Mouse (Mus musculus) c-Kit-positive CD71-negative TER-119-negative erythroid progenitor cells, embryonic 14.5 days (primary cell): Measurements from ENCODE around the gene Ppp1r16b.

Experiments used
- DNase-seq: peaks from one replicate; pipeline ENCODE4 v3.0.0-alpha.2; 2013; ENCODE audit warnings: low read depth

The Ppp1r16b gene

DNA sequence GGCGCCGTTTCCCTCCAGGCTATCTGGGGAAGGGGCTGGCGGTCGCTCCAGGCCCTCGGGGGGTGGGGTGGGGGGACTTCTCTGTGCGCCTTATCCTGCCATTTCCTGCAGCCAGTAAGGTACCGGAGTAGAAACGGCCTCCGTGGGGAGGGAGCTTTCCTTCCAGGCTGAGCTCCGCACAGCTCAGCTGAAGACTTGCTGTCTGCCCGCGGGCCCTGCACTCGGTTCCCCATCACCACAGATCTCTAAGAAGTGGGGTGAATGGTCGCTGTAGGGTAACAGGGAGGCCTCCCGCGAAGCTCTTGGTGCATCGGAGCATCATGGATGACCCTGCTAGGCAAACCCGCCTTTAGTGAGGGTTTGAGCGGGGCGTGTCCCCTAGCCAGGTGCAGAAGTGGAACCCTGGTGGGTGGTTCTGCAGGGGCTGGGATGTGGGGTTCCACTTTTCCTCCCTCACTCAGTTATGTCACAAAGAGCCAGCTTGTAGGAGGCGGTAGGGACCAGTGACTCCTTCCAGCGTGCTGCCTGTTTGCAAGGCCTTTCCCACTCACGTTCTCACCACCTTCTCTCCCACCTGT is 3.3 kb downstream of the Ppp1r16b start:
- no peak for DNase-seq

GRCm38 (mm10) chr2:158669199-158670195 is 4.3 kb downstream of the Ppp1r16b start:
- no peak for DNase-seq

GRCm38 (mm10) chr2:158670571-158670970 is 5.4 kb downstream of the Ppp1r16b start:
- no peak for DNase-seq

DNA sequence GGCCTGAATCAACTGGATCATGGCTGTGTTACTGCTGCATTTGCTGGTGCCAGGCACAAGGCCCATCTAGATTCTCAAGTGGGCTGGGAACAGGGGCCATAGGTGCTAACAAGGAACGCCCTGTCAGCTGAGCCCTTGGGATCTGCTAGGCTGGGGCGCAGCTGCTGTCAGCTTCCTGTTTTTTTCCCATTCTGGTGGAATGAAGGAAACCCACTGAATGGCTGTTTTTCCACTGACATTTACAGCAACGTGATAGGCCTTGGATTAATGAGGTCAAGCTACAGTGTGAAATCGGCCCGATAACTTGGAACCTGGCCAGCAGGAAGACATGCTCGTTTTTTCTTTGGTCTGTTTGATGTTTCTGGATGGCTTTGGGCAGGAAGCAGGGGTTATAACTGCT is 7.6 kb downstream of the Ppp1r16b start:
- DNase-seq: no peak

- no peak for DNase-seq
Measured at GRCm38 (mm10) chr2:158673493-158673892, 8.3 kb downstream of the Ppp1r16b start.

DNA sequence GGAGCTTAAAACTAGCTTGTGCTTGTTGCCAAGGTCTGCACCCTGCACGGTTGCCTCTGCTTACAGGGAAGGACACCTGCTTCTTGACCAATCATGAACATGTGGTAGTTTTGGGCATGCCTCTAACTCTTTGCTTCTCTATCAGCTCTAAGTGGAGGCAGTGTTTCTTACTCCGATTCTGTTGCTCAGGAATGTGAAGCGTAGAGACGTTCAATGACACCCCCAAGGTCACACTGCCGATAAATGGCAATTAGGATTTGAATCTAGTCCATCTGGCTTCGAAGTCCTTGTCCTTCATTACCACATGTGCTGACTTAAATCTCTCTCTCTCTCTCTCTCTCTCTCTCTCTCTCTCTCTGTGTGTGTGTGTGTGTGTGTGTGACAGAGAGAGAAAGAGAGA is 8.9 kb downstream of the Ppp1r16b start:
- DNase-seq: no peak

- no peak for DNase-seq
Measured at GRCm38 (mm10) chr2:158674759-158675158, 9.6 kb downstream of the Ppp1r16b start.

DNA sequence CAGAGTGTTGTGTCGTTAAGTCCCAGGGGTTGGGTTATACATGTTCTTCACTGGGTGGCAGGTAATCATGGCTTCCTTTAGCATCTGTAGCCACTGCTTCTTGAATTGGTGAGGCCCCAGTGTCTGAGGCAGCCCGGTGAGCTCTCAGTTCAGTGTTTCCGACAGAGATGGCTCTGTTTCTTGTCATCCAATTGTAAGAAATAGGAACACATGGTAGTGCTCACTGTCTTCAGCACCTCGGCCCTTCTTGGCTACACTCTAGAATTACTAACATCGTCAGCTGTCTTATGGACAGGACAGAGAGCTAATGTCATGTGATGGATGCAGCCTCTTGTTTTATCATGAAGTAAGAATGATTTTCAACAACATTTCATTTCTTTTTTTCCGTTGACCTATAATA is 10.0 kb downstream of the Ppp1r16b start:
- DNase-seq: no peak

- DNase-seq: no peak
Measured at GRCm38 (mm10) chr2:158675907-158676533, 10.8 kb downstream of the Ppp1r16b start.

DNA sequence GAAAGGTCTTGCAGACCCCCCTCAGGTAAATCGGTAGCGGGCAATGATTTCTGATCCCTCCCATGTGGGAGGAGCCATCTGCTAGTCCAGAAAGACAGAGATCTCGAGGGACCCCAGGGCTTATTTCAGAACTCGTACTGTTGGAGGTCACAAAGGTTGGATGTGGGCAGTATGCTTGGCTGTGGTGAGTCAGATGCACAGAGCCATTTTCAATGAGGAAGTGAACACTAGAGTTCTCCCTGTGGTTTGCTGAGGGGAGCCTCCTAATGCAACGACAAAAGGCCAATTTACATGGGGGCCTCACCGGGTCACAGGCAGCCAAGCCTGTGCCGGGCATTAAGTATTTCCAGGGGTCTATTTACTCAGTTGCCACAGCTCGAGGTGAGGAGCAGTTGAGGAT is 12.7 kb downstream of the Ppp1r16b start:
- DNase-seq: no peak

- no peak for DNase-seq
Measured at GRCm38 (mm10) chr2:158679091-158679490, 13.9 kb downstream of the Ppp1r16b start.

DNA sequence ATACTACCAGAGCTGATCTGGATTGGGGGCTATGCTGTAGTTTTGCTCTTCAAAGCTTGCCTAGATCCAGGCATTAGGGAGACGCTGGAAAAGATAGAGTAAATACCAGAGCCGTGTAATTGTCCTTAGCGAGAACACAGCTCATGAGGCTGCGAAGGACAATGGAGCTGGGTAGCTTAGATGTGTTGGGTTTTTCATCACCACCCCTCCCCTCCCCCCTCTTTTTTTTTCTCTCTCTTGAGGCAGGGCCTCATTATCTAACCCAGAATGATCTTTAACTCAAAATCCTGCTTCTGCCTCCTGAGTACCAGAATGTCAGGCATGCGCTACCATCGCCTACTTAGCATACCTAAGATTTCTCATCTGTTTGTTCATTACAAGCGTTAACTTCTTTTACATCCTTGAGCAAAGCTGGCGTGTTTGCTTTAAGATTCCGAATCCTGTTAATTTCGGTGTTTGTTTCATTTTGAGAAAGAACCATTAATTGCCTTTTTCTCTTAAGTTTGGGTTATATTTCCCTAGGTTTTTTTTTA is 15.2 kb downstream of the Ppp1r16b start:
- DNase-seq: no peak

- DNase-seq: no peak
Measured at GRCm38 (mm10) chr2:158681714-158682113, 16.5 kb downstream of the Ppp1r16b start.

- no peak for DNase-seq
Measured at GRCm38 (mm10) chr2:158682344-158683037, 17.3 kb downstream of the Ppp1r16b start.

DNA sequence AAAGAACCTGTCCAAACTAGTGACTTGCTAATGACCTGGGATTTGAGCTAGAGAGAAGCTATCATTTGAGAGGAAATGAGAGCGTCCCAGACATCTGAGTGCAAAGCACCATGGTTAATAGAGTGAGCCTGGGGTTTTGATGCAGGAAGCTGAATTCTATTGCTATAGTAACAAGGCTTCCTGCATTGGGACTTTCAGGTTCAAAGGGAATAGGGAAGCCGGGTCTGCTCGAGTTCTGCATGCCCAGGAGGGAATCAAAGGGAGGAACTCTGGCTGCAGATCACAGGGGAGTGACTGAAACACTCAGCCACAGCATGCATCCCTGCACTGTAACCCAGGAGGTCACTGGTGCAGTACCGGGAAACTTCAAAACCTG is 17.8 kb downstream of the Ppp1r16b start:
- no peak for DNase-seq

DNA sequence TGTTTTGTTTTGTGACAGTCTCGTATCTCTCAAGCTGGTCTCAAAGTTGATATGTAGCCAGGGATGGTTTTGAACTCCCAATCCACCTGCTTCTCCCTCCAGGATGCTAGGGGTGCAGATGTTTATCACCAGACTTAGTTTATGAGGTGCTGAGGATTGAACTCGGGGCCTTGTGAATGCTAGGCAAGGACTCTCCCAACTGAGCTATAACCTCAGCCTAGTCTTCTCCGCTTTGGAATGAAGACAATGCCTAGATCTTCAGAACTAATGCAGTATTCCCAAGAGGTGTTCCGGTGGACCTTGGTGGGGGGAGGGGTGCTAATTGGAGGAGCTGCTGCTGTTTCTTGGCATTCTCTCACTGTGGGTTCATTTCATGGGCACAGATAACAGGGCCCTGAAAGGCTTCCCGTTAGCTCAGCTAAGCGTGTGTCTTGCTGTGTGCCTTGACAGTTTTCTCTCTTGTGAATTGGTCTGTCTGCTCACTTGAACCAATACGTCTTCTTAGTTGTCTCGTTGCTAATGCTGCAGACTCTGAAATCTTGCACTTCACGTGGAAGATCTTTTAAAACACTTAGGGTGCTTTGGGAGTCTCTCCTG is 19.1 kb downstream of the Ppp1r16b start:
- no peak for DNase-seq

DNA sequence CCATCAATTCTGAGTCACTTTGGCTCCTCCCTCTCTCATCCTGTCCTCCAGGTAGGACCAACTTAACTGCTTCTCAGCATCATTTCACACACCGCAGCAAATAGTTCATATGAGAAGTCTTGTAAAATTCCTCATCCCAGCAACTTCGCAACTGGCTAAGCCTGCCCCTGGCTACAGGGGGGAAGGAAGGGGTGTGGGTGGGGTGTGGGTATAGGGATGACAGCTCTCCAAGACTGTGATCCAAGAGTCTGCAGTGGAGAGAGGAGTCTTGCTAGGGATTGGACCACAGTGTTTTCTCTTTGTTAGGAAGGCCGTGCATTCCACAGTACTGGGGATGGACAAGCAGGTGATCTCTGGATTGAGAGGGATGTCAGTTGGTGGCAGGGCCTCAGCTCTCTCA is 19.7 kb downstream of the Ppp1r16b start:
- DNase-seq: no peak

GRCm38 (mm10) chr2:158686394-158686793 is 21.2 kb downstream of the Ppp1r16b start:
- DNase-seq: no peak

DNA sequence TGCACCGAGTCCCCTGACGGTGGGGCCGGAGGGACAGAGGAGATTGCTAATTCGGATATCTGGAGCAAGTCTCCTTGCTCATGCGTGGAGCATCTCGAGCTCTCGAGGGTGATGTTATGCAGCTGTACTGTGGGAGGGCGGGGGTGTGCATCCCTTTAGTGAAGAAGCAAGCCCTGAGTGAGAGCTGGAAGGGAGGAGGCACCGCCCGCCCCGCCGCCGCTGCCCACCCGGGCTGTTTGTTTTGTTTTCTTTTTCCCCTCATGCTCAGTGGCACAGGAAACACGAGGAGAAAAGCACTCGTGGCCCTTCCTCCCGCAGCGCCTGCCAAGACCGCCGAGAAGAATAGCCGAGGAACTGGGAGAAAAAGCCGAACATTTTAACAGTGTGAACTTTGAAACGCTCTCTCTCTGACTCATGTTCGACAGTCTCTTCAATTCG is 22.6 kb downstream of the Ppp1r16b start:
- DNase-seq: no peak

- no peak for DNase-seq
Measured at GRCm38 (mm10) chr2:158689060-158689459, 23.9 kb downstream of the Ppp1r16b start.

GRCm38 (mm10) chr2:158689640-158690039 is 24.4 kb downstream of the Ppp1r16b start:
- no peak for DNase-seq

DNA sequence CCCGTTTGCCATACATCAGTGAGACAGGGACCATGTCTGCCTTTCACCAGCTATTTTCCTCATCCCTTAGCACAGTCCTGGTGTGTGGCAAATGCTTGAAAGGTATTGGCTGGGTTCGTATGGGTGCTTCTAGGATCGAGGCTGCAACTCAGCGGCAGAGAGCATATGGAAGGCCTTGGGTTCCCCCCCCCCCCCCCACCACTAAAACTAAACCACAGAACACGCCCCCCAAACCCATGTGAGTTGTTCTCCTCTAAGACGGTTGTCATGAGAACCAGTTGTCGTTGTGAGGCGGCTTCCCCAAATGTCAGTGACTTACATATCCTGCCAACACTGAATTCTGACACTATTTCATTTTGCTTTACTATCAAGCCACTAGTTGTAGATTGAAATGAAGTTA is 24.9 kb downstream of the Ppp1r16b start:
- no peak for DNase-seq
